Mouse (Mus musculus): ENCODE results near the gene Olfr1444. TPM values are rescaled to one million over a fixed set of nuclear protein-coding genes. Genes with fewer than 3 reads are reported as not detected.

Olfr1444 gene
- total RNA-seq (2023): 1.0 to 1.8 TPM (median 1.3 TPM) in 4 replicates

GRCm38 (mm10) chr19:12856983-12857382 lies at the start of gene Olfr1444:
TSS of gene Olfr1444 (plus strand) at chr19:12857283.

GRCm38 (mm10) chr19:12846382-12846781 lies 10.7 kb upstream of the Olfr1444 start, which contains the start of gene Gm5244:
TSS of gene Gm5244 (plus strand) at chr19:12846682.

GRCm38 (mm10) chr19:12883555-12883954 lies 26.5 kb downstream of the Olfr1444 start, which contains the start of gene Olfr1445:
TSS of gene Olfr1445 (plus strand) at chr19:12883855.

GRCm38 (mm10) chr19:12893424-12893823 lies 36.3 kb downstream of the Olfr1444 start, which contains the start of gene Olfr1446:
TSS of gene Olfr1446 (minus strand) at chr19:12893524.

GRCm38 (mm10) chr19:12903643-12904042 lies 46.6 kb downstream of the Olfr1444 start, which contains the start of gene Olfr1447:
TSS of gene Olfr1447 (minus strand) at chr19:12903743.

Other genes starting within 250 kb of the Olfr1444 start
- not detected in 4 replicates for gene Glyat, start 224.0 kb upstream of the Olfr1444 start, total RNA-seq (2023)
- gene Olfr1442, start 186.8 kb upstream of the Olfr1444 start, total RNA-seq (2023): not detected in 4 replicates
- not detected in 4 replicates for gene Olfr1443, start 179.2 kb upstream of the Olfr1444 start, total RNA-seq (2023)
- not detected in 4 replicates for gene Keg1, start 161.5 kb upstream of the Olfr1444 start, total RNA-seq (2023)
- 3.8 to 4.3 TPM (median 4.0 TPM) in 4 replicates for gene Cntf, start 91.7 kb upstream of the Olfr1444 start, total RNA-seq (2023)
- gene Zfp91, start 61.2 kb upstream of the Olfr1444 start, total RNA-seq (2023): 87.5 to 91.2 TPM (median 89.4 TPM) in 4 replicates
- gene Lpxn, start 61.1 kb upstream of the Olfr1444 start, total RNA-seq (2023): 67.4 to 83.0 TPM (median 75.6 TPM) in 4 replicates
- gene Gm5244, start 10.6 kb upstream of the Olfr1444 start, total RNA-seq (2023): 4.7 to 8.5 TPM (median 5.0 TPM) in 4 replicates
- gene Olfr1445, start 26.6 kb downstream of the Olfr1444 start, total RNA-seq (2023): not detected in 4 replicates
- gene Olfr1446, start 36.2 kb downstream of the Olfr1444 start, total RNA-seq (2023): not detected in 4 replicates
- not detected in 4 replicates for gene Olfr1447, start 46.5 kb downstream of the Olfr1444 start, total RNA-seq (2023)
- not detected in 4 replicates for gene Olfr1448, start 67.1 kb downstream of the Olfr1444 start, total RNA-seq (2023)
- not detected in 4 replicates for gene Olfr1449, start 73.6 kb downstream of the Olfr1444 start, total RNA-seq (2023)
- not detected in 4 replicates for gene Olfr1450, start 93.0 kb downstream of the Olfr1444 start, total RNA-seq (2023)
- not detected in 4 replicates for gene Olfr1451, start 137.7 kb downstream of the Olfr1444 start, total RNA-seq (2023)
- not detected in 4 replicates for gene Olfr1453, start 171.0 kb downstream of the Olfr1444 start, total RNA-seq (2023)
- not detected in 4 replicates for gene Olfr1454, start 203.3 kb downstream of the Olfr1444 start, total RNA-seq (2023)
- gene Olfr1457, start 240.6 kb downstream of the Olfr1444 start, total RNA-seq (2023): not detected in 4 replicates
- gene Olfr1458, start 249.5 kb downstream of the Olfr1444 start, total RNA-seq (2023): not detected in 4 replicates